Mouse (Mus musculus): ENCODE measurements around the gene Trappc10. TPM values are rescaled to one million over a fixed set of nuclear protein-coding genes. Genes with fewer than 3 reads are reported as not detected.
A peak's percentile ranks its signal among the peaks of the same experiment; 100 is the strongest.

Gene Trappc10
- 10.3 and 13.1 TPM in 2 replicates for polyA plus RNA-seq (2016; fragmentation: Nextera tagmentation; extraction: Ambion mirVana)

DNA sequence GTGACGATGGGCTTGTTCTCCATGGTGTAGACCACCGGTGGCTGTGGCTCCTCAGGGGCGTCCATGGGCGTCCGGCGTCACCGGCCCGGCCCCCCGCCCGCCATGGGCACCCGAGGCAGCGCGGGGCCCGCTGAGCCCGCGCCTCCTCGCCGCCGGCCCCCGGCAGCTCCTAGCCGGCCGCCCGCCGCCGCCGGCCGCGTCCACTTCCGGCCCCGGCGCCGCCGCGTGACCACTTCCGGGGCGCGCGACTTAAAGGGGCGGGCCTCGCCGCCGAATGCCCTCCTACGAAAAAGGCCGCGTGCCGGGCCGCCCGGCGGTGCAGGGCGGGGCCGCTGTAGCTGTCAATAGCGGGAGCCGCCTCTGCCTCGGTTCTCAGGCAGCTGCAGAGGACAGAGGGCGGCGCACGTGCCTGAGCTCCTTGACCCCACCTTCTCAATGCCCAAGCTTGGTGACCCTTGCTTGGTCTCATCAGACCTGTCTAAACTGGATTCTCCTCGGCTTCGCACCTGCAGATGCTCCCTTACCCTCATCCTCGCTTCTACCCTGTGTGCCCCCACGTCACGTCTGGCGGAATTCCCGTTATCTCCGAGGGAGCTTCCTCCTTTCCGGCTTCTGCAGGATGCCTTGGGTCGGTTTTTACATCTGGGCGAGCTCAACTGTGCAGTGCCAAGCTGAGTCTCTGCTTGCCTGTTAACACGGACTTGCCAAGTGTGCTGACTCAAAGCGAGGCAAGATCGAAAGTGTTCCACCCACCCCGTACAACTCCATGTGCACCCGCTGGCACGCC lies at the start of gene Trappc10:
Gene Trappc10 (minus strand): TSS at position 204 of the 787 bp plus-strand sequence.
- Histone ChIP-seq H3K9me3 (replicated peaks) (no peaks in the 10 kb centered on the region), H3K4me3 (peak within 1 kb of the TSS; percentile 94), H3K27me3 (ENCODE audit: low read depth, poor library complexity, severe bottlenecking) (no peaks in the 10 kb centered on the region), H3K36me3 (0 out of 2 replicates have a peak, but pooled peaks cover 3% of the 10 kb centered on the region), H3K4me1 (peaks cover 22% of the 10 kb centered on the region), H3K27ac (peak within 1 kb of the TSS; percentile 86)
- under 1% methylated on average over 68 of the region's 74 CpGs for WGBS
- peak; percentile 87 for DNase-seq (ENCODE audit: low spot score)

DNA sequence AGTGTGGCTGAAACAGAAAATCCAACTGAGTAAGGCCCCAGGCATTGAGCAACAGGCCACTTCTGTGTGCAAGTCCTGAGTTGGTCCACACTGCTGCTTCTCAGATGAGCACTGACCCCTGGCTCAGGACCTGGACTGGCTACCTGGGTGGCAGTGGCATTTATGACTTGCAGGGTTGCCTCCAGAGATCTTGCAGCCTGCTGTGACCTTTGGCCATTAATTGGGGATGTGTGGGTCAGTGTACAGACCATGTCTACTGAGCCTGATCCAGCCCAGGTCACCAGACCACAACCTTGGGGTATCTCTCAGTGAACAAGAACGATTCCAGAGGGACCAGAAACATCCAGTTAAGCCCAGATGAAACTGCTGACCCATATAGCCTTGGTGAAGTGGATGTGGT lies 49.1 kb upstream of the Trappc10 start:
- H3K4me3 ChIP-seq = no peak overlapping the region
- DNase-seq (ENCODE audit: low spot score) = no peak
- no peak overlapping the region for H3K27ac ChIP-seq
- H3K9me3 ChIP-seq (replicated peaks) = no peaks in the 10 kb centered on the region
- no peaks in the 10 kb centered on the region for H3K36me3 ChIP-seq
- H3K4me1 ChIP-seq = peaks cover 67% of the 10 kb centered on the region
- 56% methylated on average over 1 of the region's 1 CpGs for WGBS
- H3K27me3 ChIP-seq (ENCODE audit: low read depth, poor library complexity, severe bottlenecking) = no peaks in the 10 kb centered on the region

DNA sequence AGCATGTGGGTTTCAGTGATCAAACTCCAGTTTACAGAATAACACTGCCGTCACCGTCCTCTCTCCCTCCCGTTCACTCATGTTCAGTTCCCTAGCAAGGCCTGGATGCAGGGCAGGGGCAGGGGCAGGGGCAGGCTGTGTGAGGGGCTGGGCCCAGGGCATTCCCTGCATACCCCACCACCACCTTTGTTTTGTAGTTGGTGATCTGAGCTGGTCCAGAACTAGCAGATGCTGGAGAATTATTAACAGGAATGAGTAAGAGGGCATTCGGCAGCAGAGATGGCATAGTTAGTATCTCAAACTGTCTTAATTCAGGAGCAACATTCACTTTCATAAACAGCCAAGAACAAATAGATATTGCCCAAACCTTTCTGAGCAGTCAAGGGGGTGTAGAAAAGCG lies 47.9 kb upstream of the Trappc10 start:
- peaks cover 7% of the 10 kb centered on the region for H3K36me3 ChIP-seq
- H3K9me3 ChIP-seq (replicated peaks) = no peaks in the 10 kb centered on the region
- H3K4me1 ChIP-seq = peaks cover 55% of the 10 kb centered on the region
- 93% methylated on average over 5 of the region's 5 CpGs for WGBS
- H3K27ac ChIP-seq = peak overlapping the region; percentile 27; the same call in 1 of the 2 replicates
- H3K4me3 ChIP-seq = no peak overlapping the region
- no peak for DNase-seq (ENCODE audit: low spot score)
- H3K27me3 ChIP-seq (ENCODE audit: low read depth, poor library complexity, severe bottlenecking) = no peaks in the 10 kb centered on the region

DNA sequence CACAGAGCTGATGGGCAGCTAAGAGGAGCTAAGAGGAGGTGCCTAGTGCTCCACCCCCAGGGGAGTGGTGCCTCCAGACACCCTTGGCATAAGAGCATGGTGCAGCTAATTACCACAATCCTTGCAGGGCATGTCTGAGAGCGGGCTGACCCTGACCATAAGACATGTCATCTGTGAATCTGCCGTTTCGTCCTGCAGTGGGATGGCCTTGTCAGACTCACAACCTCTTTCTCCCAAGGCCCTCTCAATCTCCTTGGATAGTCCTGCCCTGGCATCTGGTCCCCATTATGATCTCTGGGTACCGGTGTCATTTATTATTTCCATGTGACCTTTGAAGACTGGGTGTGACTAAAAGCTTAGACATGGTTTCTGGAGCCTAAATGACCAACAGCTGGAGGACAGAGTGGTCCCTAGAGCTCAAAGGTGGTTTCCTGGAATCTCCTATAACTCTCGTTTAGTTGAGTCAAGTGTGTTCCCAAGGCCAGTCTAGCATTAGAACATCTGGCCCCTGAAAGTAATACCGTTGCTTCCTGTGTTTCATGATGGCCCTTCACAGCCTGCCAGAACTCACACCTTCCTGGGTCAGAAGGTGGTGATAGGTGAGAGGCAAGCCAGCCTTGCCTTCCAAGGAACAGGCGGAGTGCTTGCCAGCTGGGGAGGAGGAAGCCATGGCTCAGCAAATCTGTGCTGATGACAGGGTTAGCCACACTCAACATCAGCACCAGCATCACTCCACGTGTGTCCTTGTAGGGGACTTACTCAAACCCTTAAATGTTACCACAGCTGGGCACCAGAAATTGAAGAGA lies 46.5 kb upstream of the Trappc10 start:
- Histone ChIP-seq H3K9me3 (replicated peaks) (no peaks in the 10 kb centered on the region), H3K27me3 (ENCODE audit: low read depth, poor library complexity, severe bottlenecking) (no peaks in the 10 kb centered on the region), H3K4me1 (peaks cover 54% of the 10 kb centered on the region), H3K27ac (0 out of 2 replicates have a peak overlapping the region, but pooled peaks have one; percentile 15), H3K36me3 (peaks cover 22% of the 10 kb centered on the region), H3K4me3 (no peak overlapping the region)
- 23% methylated on average over 8 of the region's 8 CpGs for WGBS
- DNase-seq (ENCODE audit: low spot score) = peak; percentile 72

DNA sequence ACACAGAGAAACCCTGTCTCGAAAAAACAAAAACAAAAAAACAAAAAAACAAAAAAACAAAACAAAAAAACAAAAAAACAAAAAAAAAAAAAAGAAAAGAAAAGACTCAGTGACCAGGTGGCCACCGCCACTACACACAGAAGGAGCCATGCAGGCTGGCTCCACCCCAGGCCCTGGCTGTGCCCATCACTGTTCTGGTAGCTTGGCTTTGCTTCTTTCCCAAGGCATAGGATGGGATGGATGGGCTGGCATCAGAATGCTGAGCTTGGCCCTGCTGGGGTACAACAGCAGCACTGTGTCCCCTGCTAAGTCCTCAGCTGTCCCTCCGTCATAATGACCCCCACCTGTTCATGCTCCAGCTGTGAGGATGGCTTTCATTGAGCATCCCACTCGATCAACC lies 44.5 kb upstream of the Trappc10 start:
- no peaks in the 10 kb centered on the region for H3K9me3 ChIP-seq (replicated peaks)
- WGBS = 91% methylated on average over 4 of the region's 4 CpGs
- DNase-seq (ENCODE audit: low spot score) = no peak
- H3K4me3 ChIP-seq = no peak overlapping the region
- H3K36me3 ChIP-seq = peaks cover 37% of the 10 kb centered on the region
- peaks cover 39% of the 10 kb centered on the region for H3K4me1 ChIP-seq
- no peak overlapping the region for H3K27ac ChIP-seq
- no peaks in the 10 kb centered on the region for H3K27me3 ChIP-seq (ENCODE audit: low read depth, poor library complexity, severe bottlenecking)

DNA sequence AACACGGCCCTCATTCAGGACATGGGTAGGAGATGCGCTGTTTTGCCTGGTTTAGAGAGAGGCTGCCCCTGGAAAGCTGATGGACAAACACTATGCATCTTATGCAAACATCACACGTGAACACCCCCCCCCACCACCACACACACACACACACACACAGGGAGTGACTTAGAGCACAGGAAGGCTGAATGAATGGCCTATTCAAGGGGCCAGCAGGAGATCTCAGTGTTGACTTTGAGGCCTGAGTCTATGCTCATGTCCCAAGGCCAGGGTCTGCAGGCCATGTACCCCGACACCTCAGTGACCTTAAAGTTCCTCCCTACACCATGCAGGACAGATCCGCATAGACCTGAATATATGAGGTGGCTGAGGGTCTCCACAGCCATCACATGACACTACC lies 43.7 kb upstream of the Trappc10 start:
- no peaks in the 10 kb centered on the region for H3K27me3 ChIP-seq (ENCODE audit: low read depth, poor library complexity, severe bottlenecking)
- H3K36me3 ChIP-seq = peaks cover 44% of the 10 kb centered on the region
- no peak for DNase-seq (ENCODE audit: low spot score)
- 95% methylated on average over 5 of the region's 5 CpGs for WGBS
- H3K4me3 ChIP-seq = no peak overlapping the region
- H3K27ac ChIP-seq = no peak overlapping the region
- H3K4me1 ChIP-seq = peaks cover 32% of the 10 kb centered on the region
- no peaks in the 10 kb centered on the region for H3K9me3 ChIP-seq (replicated peaks)

DNA sequence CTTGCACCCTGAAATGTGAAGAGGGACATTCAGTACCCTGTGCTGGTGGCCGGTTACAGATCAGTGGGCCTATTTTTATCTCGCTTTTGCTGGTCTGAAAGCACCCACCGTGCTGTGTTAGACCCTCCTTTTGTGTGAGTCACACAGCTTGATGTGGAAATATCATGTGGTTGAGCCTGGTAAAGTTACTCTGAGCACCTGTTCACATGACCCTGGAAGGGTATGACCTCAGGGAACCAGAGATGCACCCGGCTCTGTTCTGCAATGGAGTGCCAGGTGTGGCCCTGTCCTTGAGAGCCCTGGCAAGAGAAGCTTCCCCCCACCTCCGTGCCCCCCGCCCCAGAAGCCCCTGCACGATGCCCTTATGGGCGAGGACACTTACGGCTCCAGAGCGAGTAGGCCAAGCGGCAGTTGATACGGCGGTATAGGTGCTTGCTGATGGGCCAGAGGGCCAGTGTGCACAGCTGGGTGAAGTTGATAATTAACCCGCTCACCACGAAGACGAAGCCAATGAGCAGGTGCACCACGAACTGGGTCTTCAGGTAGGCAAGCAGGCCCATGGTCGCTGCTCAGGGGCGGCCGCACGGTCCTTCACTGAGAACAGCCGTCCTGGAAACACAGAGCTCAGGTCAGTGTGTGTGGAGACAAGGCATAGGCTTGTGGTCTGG lies 43.2 kb upstream of the Trappc10 start:
- Histone ChIP-seq H3K27me3 (ENCODE audit: low read depth, poor library complexity, severe bottlenecking) (no peaks in the 10 kb centered on the region), H3K4me1 (peaks cover 26% of the 10 kb centered on the region), H3K4me3 (no peak overlapping the region), H3K36me3 (peaks cover 48% of the 10 kb centered on the region), H3K27ac (no peak overlapping the region), H3K9me3 (replicated peaks) (no peaks in the 10 kb centered on the region)
- DNase-seq (ENCODE audit: low spot score) = no peak
- WGBS = 95% methylated on average over 22 of the region's 22 CpGs

DNA sequence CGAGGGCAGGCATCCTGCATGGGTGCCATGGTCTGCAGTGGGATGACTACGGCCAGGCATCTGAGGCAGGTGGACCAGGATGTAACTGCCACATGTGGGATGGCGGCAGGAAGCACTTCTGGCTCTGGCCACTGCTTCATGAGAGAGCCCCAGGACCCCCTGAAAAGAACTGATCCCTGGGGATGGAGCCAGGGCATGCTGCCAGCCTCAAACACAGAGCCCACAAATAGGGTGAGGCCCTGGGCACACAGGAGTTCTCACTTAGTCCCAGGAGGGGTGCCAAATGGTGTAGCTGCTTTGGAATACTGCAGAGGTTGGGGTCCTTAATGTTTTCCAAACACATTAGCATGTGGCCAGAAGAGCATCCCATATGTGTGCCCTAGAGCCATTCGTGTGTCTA lies 41.5 kb upstream of the Trappc10 start:
- H3K36me3 ChIP-seq = peaks cover 63% of the 10 kb centered on the region
- WGBS = 92% methylated on average over 4 of the region's 4 CpGs
- DNase-seq (ENCODE audit: low spot score) = no peak

DNA sequence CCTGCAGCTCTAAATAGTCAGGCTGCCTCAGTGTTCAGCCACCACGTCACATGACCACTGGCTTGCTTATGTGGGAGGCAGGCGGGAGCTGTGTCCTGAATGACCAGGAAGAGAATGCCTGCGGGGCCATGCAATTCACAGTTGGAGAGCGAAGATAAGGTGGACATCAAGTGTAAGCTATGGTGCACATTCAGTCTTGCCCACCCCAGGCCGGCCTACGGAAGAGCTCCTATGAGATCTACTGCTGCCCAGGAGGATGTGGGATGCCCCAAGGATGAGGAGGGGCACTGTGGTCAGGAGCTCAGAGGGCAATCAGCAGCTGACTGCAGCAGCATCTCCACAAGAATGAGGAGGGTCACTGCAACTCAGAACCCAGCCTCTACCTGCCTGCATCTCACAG lies 41.0 kb upstream of the Trappc10 start:
- Histone ChIP-seq H3K9me3 (replicated peaks) (no peaks in the 10 kb centered on the region), H3K4me3 (no peak overlapping the region), H3K27me3 (ENCODE audit: low read depth, poor library complexity, severe bottlenecking) (no peaks in the 10 kb centered on the region), H3K4me1 (peaks cover 4% of the 10 kb centered on the region), H3K27ac (no peak overlapping the region), H3K36me3 (peaks cover 68% of the 10 kb centered on the region)
- DNase-seq (ENCODE audit: low spot score) = no peak
- 93% methylated on average over 6 of the region's 6 CpGs for WGBS

More for the DNA sequence above, 41.5 kb upstream of the Trappc10 start:
- Histone ChIP-seq H3K4me3 (no peak overlapping the region), H3K9me3 (replicated peaks) (no peaks in the 10 kb centered on the region), H3K27me3 (ENCODE audit: low read depth, poor library complexity, severe bottlenecking) (no peaks in the 10 kb centered on the region), H3K27ac (no peak overlapping the region), H3K4me1 (peaks cover 10% of the 10 kb centered on the region)

DNA sequence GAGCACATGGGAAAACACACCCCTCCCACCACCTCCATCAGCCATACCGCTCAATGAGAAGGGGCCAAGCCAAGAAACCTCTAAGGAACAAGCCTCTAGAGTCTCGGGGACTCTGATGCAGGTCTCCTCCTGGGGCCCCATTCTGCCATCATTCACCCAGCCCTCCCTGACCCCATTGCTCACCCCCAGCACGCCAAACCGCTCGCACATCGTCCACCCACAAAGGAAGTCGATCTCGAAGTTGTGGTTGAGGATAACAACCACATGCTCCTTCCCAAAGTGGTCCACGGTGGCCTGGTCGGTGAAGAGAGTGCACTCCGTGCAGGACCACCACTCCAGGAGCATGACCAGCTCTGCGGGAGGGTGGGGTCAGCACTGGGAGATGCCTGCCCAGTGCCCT lies 40.4 kb upstream of the Trappc10 start:
- H3K27ac ChIP-seq = no peak overlapping the region
- no peaks in the 10 kb centered on the region for H3K4me1 ChIP-seq
- H3K9me3 ChIP-seq (replicated peaks) = no peaks in the 10 kb centered on the region
- WGBS = 93% methylated on average over 12 of the region's 12 CpGs
- H3K27me3 ChIP-seq (ENCODE audit: low read depth, poor library complexity, severe bottlenecking) = no peaks in the 10 kb centered on the region
- H3K36me3 ChIP-seq = peaks cover 74% of the 10 kb centered on the region
- no peak for DNase-seq (ENCODE audit: low spot score)
- no peak overlapping the region for H3K4me3 ChIP-seq

DNA sequence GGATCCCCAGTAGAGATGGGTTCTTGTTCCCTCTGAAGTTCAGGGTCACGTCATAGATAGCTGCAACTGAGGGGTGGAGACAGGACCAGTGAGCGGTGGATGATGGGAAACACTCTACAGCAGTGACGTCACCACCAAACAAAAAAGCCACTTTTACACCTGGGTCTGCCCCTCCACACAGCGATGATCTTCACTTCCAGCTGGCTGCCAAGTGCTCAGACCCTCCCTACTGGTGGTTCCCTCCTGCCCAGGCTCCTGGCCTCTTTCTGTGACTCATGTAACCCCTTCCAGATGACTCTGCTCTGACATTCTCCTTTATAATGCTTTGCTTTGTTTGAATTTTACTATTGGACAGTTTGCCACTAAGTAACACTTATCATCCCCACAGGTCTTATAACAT lies 38.0 kb upstream of the Trappc10 start:
- Histone ChIP-seq H3K36me3 (peaks cover 80% of the 10 kb centered on the region), H3K27me3 (ENCODE audit: low read depth, poor library complexity, severe bottlenecking) (no peaks in the 10 kb centered on the region), H3K4me3 (no peak overlapping the region), H3K9me3 (replicated peaks) (no peaks in the 10 kb centered on the region), H3K4me1 (no peaks in the 10 kb centered on the region), H3K27ac (no peak overlapping the region)
- 92% methylated on average over 4 of the region's 4 CpGs for WGBS
- no peak for DNase-seq (ENCODE audit: low spot score)

DNA sequence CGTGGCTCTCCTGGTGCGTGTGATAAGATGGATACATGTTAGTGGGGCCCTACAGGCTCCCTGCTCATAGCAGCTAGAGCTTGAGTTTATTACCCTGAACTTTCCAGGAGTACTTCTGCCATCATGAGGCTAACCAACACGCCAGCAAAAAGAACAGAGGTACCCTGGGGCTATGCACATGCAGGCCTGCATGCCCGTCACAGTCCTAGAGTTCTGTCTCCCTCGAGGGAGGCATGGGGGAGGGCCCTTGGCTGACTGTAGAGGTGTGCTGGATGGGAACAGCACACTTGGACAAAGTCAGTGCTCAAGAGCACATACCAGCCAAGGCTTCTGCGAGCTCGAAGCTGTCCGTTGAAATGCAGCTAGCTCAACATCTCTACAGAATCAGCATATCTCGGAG lies 36.0 kb upstream of the Trappc10 start:
- no peak overlapping the region for H3K4me3 ChIP-seq
- H3K27me3 ChIP-seq (ENCODE audit: low read depth, poor library complexity, severe bottlenecking) = no peaks in the 10 kb centered on the region
- H3K4me1 ChIP-seq = no peaks in the 10 kb centered on the region
- 92% methylated on average over 9 of the region's 9 CpGs for WGBS
- DNase-seq (ENCODE audit: low spot score) = no peak
- H3K27ac ChIP-seq = no peak overlapping the region
- no peaks in the 10 kb centered on the region for H3K9me3 ChIP-seq (replicated peaks)
- peaks cover 71% of the 10 kb centered on the region for H3K36me3 ChIP-seq

DNA sequence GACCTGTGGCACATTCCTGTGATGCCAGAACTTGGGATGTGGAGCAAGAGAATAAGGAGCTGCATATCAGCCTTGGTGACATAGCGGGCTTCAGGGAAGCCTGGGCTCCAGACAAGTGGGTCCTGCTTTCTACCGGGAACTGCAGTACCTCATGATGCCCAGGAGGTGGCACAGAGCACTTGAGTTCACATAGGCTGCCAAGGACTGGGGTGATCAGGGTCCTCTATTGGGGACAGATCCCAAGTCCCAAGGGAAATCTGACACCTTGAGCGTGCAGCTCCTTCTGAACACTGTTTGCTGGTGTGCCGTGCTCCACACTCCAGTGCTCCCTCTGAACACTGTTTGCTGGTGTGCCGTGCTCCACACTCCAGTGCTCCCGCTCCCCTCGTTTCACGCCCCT lies 34.8 kb upstream of the Trappc10 start:
- no peak overlapping the region for H3K27ac ChIP-seq
- no peaks in the 10 kb centered on the region for H3K9me3 ChIP-seq (replicated peaks)
- peak; percentile 60 for DNase-seq (ENCODE audit: low spot score)
- H3K4me3 ChIP-seq = no peak overlapping the region
- no peaks in the 10 kb centered on the region for H3K27me3 ChIP-seq (ENCODE audit: low read depth, poor library complexity, severe bottlenecking)
- WGBS = 47% methylated on average over 8 of the region's 8 CpGs
- no peaks in the 10 kb centered on the region for H3K4me1 ChIP-seq
- peaks cover 64% of the 10 kb centered on the region for H3K36me3 ChIP-seq

Measured in limb, embryonic 10.5 days (tissue).